Mouse (Mus musculus): Measurements from ENCODE around the gene Ddn. TPM values are rescaled to one million over a fixed set of nuclear protein-coding genes. Genes with fewer than 3 reads are reported as not detected.

Ddn gene
- polyA plus RNA-seq, 1 experiment from 2014 or later = 0.81 TPM

DNA sequence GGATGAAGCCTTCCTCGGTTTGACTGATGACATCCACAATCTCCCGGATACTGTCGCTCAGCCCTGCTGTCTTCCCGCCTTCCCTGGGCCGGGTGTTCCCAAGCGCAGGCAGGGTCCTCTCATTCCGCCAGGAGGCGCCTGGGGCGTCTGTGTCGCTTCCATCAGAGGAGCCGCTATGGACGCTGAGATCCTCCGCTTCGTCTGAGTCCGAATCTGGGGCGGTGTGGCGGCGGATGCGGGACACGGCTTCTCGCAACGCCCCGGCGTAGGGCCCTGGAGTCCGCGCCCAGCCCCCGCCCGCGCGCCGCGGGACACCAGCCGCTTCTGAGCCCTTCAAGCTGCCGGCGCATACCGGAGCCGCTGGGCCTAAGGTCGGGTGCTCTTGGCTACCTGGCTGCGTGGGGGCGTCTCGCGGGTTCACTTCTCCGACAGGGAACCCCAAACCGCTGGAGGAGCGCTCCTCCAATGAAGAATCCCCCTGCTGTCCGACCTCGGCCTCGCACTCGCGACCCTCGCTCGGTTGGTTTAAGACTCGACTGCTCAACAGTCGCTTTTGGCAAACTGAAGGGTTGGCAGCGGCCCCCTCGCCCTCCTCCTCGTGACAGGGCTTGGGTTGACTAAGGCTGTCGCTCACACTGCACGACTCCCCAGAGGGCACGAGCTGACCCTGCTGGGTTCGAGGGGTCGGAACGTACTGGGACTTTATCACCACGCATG lies 3.8 kb downstream of the Ddn start:
- Histone ChIP-seq H3K27ac (no peak overlapping the region), H3K4me3 (peak overlapping the region; percentile 48), H3K9me3 (no peaks in the 10 kb centered on the region), H3K4me2 (peak overlapping the region; percentile 88), H3K9ac (peak overlapping the region; percentile 51), H3K4me1 (peaks cover 54% of the 10 kb centered on the region), H3K36me3 (replicated peaks) (no peaks in the 10 kb centered on the region), H3K27me3 (replicated peaks) (peaks cover 95% of the 10 kb centered on the region)
- under 1% methylated on average over 64 of the region's 64 CpGs for WGBS
- ATAC-seq (replicated peaks) = peak; percentile 46; the same call in 1 of the 2 replicates

DNA sequence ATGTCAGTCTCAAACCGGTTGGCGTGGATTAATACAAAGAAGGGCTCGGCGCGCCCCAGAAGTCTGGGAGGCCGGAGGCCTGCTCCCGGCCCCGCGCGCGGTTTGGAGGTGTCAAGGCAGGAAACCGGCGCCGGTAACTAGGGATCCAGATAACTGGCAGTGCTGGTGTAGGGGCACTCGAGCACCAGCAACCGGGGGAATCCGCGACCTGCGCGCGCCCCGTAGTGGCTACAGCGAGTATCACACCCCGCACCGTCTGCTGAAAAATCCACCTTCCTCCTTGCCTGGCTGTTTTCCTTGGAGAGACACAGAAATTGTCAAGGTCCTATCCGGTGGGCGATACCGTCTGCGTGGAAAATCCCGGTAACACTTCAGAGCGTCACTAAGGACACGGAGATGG lies 5.2 kb downstream of the Ddn start:
- Histone ChIP-seq H3K36me3 (replicated peaks) (no peaks in the 10 kb centered on the region), H3K4me2 (peak overlapping the region; percentile 44), H3K9me3 (no peaks in the 10 kb centered on the region), H3K27me3 (replicated peaks) (peaks cover 97% of the 10 kb centered on the region), H3K4me3 (peak overlapping the region; percentile 24), H3K9ac (0 out of 2 replicates have a peak overlapping the region, but pooled peaks have one; percentile 27), H3K4me1 (peaks cover 53% of the 10 kb centered on the region), H3K27ac (no peak overlapping the region)
- under 1% methylated on average over 32 of the region's 32 CpGs for WGBS
- no peak for ATAC-seq (replicated peaks)

DNA sequence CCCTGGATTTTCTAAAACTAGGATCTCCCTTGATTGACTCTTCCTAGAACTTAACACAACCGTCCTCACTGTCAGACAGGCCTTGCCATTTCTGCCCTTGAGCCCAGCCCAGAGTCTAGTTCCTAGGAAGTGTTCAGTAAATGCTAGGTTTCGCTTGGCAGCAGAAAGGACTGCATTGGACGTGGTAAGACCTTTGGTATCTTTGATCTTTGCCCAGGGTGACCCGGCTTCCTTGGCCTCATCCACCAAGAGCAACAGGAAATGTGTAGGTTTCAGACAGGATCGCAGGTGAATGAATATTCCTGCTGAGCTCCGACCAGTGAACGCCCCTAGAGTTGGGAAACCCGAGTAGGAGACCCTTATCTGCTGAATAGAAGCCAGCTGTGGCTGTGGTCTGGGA lies 6.4 kb downstream of the Ddn start:
- no peak overlapping the region for H3K4me2 ChIP-seq
- H3K27ac ChIP-seq = no peak overlapping the region
- H3K9ac ChIP-seq = no peak overlapping the region
- H3K4me3 ChIP-seq = no peak overlapping the region
- H3K36me3 ChIP-seq (replicated peaks) = no peaks in the 10 kb centered on the region
- ATAC-seq (replicated peaks) = no peak
- peaks cover 48% of the 10 kb centered on the region for H3K4me1 ChIP-seq
- WGBS = 9% methylated on average over 8 of the region's 8 CpGs
- no peaks in the 10 kb centered on the region for H3K9me3 ChIP-seq
- H3K27me3 ChIP-seq (replicated peaks) = peaks cover 96% of the 10 kb centered on the region

DNA sequence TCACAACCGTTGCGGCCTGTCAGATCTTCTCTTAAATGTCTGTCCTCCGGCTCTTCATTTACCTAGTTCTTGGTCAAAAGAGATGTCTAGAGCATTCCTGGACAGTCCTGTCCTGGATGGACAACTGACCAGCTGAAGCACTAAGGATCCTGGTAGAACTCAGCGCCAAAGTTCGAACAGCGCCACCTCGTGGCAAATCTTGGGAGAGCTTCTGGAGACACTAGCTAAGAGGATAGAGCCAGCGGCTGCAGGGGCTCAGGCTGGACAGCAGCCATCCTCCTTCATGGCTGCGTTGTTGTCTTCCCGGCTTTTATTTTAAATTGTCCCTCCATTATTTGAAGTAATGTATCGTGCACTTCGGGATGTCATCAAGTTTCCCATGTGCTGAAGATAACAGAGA lies 9.9 kb downstream of the Ddn start:
- Histone ChIP-seq H3K27ac (no peak overlapping the region), H3K9ac (no peak overlapping the region), H3K4me2 (no peak overlapping the region), H3K9me3 (no peaks in the 10 kb centered on the region), H3K27me3 (replicated peaks) (peaks cover 92% of the 10 kb centered on the region), H3K4me3 (no peak overlapping the region), H3K4me1 (peaks cover 28% of the 10 kb centered on the region), H3K36me3 (replicated peaks) (no peaks in the 10 kb centered on the region)
- ATAC-seq (replicated peaks) = no peak
- WGBS = 6% methylated on average over 12 of the region's 12 CpGs

DNA sequence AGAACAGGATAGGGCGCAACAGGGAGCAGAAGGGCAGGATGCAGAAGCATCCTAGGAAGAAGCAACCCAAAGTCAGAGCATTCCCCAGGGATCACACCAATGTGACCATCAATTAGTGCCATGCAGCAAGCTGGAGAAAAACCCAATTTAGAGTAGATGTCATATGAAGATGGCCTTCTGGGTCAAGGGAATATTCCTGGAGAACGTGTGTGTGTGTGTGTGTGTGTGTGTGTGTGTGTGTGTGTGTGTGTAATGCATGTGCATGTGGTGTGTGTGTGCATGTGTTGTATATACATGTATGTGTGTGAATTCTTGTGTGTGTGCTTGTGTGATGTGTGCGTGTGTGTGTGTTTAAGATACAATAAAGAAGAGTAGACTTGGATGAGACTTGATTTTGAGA lies 10.4 kb downstream of the Ddn start:
- Histone ChIP-seq H3K9me3 (no peaks in the 10 kb centered on the region), H3K4me1 (peaks cover 24% of the 10 kb centered on the region)

DNA sequence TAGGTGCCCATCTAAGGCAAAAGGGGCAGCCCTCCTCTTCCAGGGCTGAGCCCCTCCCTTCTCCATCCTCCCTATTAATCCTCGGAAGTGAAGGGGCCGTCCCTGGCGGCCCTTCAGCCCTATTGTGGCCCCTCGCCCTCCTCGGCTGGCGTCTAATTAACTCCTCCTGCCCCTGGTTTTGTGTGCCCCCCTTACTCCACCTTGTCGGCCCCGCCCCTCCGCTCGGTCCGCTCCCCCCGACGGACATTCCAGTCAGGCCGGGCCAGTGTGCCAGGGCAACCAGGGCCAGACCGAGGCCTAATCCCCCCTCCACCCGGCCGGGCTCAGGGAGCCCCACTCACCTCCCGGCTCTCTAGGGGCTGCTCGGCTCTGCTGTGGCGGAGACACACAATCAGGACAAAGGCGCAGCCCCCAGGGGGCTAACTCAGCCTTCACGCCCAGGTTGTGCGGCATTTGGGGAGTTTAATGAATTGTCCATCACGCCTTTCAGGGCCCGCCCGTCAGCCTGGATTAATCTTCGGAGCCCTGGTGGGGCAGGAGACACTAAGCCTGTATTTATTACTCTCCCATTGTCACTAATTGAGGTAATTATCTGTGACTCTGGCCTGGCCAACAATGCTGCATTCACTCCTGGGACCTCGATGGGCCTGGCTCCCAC lies 11.3 kb downstream of the Ddn start:
- Histone ChIP-seq H3K9me3 (no peaks in the 10 kb centered on the region), H3K36me3 (replicated peaks) (no peaks in the 10 kb centered on the region), H3K4me1 (peaks cover 27% of the 10 kb centered on the region; the same call in 1 of the 2 replicates), H3K27me3 (replicated peaks) (peaks cover 93% of the 10 kb centered on the region), H3K4me2 (peak overlapping the region; percentile 12; the same call in 1 of the 2 replicates), H3K9ac (no peak overlapping the region), H3K27ac (no peak overlapping the region), H3K4me3 (no peak overlapping the region)
- WGBS = 3% methylated on average over 28 of the region's 28 CpGs
- peak; percentile 88 for ATAC-seq (replicated peaks)

More for the DNA sequence above, 10.4 kb downstream of the Ddn start:
- no peak for ATAC-seq (replicated peaks)
- Histone ChIP-seq H3K27me3 (replicated peaks) (peaks cover 93% of the 10 kb centered on the region), H3K4me2 (no peak overlapping the region), H3K36me3 (replicated peaks) (no peaks in the 10 kb centered on the region), H3K4me3 (no peak overlapping the region), H3K27ac (no peak overlapping the region), H3K9ac (no peak overlapping the region)
- WGBS = 40% methylated on average over 3 of the region's 3 CpGs

DNA sequence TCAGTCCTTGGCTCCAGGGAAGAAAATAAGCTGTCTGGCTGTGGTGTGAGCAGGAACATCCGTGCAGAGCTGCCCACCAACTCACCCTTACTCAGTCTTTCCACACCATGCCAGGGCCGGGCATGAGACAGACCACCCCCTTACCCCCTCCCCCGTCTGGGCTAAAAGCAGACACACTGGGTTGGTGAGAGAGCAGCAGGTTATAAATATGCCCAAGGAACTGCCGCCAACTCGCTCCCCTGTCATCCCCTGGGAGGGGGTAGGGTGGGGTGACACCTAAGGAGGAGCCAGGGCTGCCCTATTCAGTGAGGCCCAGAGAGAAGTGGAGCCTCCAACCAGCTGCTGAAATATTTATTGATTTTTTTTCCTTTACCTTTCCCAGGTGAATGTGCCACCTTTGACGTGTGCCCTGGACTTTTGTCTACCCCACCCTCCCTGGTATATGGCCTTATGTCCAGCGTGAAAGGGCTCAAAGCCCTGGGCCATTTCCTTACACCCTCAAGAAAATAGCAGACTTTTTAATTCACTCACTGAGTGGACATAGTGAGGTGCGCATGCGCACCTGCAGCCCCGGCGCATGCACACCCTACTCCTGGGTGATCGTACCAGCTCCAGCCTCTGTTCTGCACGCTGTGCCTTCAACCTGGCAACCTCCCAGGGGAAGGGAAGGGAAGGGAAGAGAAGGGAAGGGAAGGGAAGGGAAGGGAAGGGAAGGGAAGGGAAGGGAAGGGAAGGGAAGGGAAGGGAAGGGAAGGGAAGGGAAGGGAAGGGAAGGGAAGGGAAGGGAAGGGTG lies 12.3 kb downstream of the Ddn start:
- WGBS = 2% methylated on average over 13 of the region's 13 CpGs
- Histone ChIP-seq H3K27ac (no peak overlapping the region), H3K4me2 (no peak overlapping the region), H3K4me3 (no peak overlapping the region), H3K4me1 (peaks cover 35% of the 10 kb centered on the region; the same call in 1 of the 2 replicates), H3K9ac (no peak overlapping the region), H3K27me3 (replicated peaks) (peaks cover 93% of the 10 kb centered on the region), H3K9me3 (no peaks in the 10 kb centered on the region), H3K36me3 (replicated peaks) (no peaks in the 10 kb centered on the region)
- peak; percentile 48; the same call in 1 of the 2 replicates for ATAC-seq (replicated peaks)

DNA sequence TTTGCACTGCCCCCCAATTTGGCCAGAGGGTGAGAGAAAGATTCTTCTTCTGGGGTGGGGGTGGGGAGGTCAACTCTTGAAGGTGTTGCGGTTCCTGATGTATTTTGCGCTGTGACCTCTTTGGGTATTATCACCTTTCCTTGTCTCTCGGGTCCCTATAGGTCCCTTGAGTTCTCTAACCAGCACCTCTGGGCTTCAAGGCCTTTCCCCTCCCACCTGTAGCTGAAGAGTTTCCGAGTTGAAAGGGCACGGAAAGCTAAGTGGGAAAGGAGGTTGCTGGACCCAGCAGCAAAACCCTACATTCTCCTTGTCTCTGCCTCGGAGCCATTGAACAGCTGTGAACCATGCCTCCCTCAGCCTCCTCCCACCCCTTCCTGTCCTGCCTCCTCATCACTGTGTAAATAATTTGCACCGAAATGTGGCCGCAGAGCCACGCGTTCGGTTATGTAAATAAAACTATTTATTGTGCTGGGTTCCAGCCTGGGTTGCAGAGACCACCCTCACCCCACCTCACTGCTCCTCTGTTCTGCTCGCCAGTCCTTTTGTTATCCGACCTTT lies 16.1 kb downstream of the Ddn start:
- ATAC-seq (replicated peaks) = no peak
- no peak overlapping the region for H3K9ac ChIP-seq
- whole genome bisulfite sequencing = 5% methylated on average over 13 of the region's 13 CpGs
- peak overlapping the region; percentile 31 for H3K4me3 ChIP-seq
- no peaks in the 10 kb centered on the region for H3K36me3 ChIP-seq (replicated peaks)
- peaks cover 53% of the 10 kb centered on the region for H3K4me1 ChIP-seq
- H3K27ac ChIP-seq = no peak overlapping the region
- H3K27me3 ChIP-seq (replicated peaks) = peaks cover 96% of the 10 kb centered on the region
- H3K9me3 ChIP-seq = no peaks in the 10 kb centered on the region
- H3K4me2 ChIP-seq = peak overlapping the region; percentile 50

DNA sequence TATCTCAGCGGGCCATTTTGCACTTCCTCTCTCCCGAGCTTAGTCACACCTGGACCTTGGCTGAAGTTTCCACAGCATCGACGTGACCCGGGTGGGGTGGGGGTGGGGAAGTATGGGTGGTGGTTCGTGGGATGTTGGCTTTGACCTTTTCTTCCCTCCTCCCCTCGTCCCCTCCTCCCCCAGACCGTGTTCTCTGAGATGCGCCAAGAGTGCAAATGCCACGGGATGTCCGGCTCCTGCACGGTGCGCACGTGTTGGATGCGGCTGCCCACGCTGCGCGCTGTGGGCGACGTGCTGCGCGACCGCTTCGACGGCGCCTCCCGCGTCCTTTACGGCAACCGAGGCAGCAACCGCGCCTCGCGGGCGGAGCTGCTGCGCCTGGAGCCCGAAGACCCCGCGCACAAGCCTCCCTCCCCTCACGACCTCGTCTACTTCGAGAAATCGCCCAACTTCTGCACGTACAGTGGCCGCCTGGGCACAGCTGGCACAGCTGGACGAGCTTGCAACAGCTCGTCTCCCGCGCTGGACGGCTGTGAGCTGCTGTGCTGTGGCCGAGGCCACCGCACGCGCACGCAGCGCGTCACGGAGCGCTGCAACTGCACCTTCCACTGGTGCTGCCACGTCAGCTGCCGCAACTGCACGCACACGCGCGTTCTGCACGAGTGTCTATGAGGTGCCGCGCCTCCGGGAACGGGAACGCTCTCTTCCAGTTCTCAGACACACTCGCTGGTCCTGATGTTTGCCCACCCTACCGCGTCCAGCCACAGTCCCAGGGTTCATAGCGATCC lies 16.9 kb downstream of the Ddn start:
- 0 out of 2 replicates have a peak, but pooled peaks have one; percentile 44 for ATAC-seq (replicated peaks)
- H3K9ac ChIP-seq = peak overlapping the region; percentile 16; the same call in 1 of the 2 replicates
- peak overlapping the region; percentile 50 for H3K4me2 ChIP-seq
- peak overlapping the region; percentile 31 for H3K4me3 ChIP-seq
- H3K36me3 ChIP-seq (replicated peaks) = no peaks in the 10 kb centered on the region
- H3K9me3 ChIP-seq = no peaks in the 10 kb centered on the region
- no peak overlapping the region for H3K27ac ChIP-seq
- WGBS = 2% methylated on average over 75 of the region's 75 CpGs
- H3K27me3 ChIP-seq (replicated peaks) = peaks cover 97% of the 10 kb centered on the region
- H3K4me1 ChIP-seq = peaks cover 45% of the 10 kb centered on the region

DNA sequence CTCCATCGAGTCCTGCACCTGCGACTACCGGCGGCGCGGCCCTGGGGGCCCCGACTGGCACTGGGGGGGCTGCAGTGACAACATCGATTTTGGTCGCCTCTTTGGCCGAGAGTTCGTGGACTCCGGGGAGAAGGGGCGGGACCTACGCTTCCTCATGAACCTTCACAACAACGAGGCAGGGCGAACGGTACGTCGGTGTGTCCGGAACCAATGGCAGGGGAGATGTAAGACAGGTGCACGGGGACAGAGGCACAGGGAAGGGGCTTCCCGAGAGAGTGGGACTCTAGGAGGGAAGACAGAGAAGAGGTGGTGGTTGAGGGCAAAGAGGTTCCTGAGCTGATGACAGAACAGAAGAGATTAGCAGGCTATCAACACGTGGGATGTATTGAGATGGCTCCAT lies 17.5 kb downstream of the Ddn start:
- Histone ChIP-seq H3K27ac (no peak overlapping the region), H3K9ac (no peak overlapping the region), H3K4me3 (no peak overlapping the region; the same call in 1 of the 2 replicates), H3K36me3 (replicated peaks) (no peaks in the 10 kb centered on the region), H3K4me2 (0 out of 2 replicates have a peak overlapping the region, but pooled peaks have one; percentile 21), H3K9me3 (no peaks in the 10 kb centered on the region), H3K4me1 (peaks cover 41% of the 10 kb centered on the region), H3K27me3 (replicated peaks) (peaks cover 99% of the 10 kb centered on the region)
- under 1% methylated on average over 23 of the region's 23 CpGs for WGBS
- no peak for ATAC-seq (replicated peaks)

DNA sequence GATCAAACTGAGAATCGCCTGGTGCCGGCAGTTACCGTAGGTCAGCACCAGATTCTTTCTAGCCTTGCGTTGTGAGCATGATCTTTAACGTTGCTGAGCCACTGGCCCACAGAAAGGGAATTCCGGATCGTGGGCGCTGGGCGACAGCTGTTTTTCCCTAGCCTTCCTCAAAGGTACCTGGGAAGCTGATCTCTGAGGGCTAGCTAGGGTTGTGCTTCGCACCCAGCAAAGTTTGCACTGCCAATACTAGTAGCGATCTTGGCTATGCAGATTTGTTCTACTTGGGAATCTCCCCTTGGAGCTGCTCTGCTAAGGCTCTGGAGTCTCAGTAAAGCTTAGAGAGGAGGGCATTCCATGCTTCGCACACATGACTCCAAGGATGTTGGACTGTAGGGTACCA lies 18.1 kb downstream of the Ddn start:
- no peak for ATAC-seq (replicated peaks)
- H3K36me3 ChIP-seq (replicated peaks) = no peaks in the 10 kb centered on the region
- no peaks in the 10 kb centered on the region for H3K9me3 ChIP-seq
- WGBS = under 1% methylated on average over 12 of the region's 12 CpGs
- H3K4me1 ChIP-seq = peaks cover 36% of the 10 kb centered on the region
- peak overlapping the region; percentile 17 for H3K4me3 ChIP-seq
- peak overlapping the region; percentile 21; the same call in 1 of the 2 replicates for H3K4me2 ChIP-seq
- H3K27ac ChIP-seq = no peak overlapping the region
- peaks cover 99% of the 10 kb centered on the region for H3K27me3 ChIP-seq (replicated peaks)
- no peak overlapping the region for H3K9ac ChIP-seq

Measured in midbrain, embryonic 15.5 days (tissue).